Mouse (Mus musculus): Measurements from ENCODE around the gene Olfr869.

The Olfr869 gene

GRCm38 (mm10) chr9:20128709-20129108 is at the start of gene Olfr869:
Olfr869 (plus strand) TSS chr9:20129009.
- CTCF ChIA-PET: no interaction called here
- POLR2A ChIA-PET: no interaction called here

DNA sequence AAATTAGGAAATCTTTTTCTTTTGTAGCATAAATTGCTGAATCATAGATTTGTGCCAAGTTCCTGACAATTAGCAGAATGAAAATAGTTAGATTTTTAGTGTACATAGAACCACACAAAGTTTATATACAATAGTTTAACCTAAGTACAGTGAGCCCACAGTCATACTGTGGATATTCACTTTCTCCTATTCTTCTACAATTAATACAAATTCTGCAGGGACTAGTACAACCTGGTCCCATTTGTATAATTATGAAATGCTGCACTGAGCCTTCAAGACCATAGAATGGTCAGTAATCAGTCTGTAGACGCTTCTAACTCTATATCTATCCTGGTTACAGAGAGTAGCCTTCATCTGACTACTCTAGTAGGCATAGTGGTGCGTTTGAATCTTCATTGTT is 30.5 kb upstream of the Olfr869 start, which contains the start of gene Olfr868:
Gene Olfr868 (plus strand): TSS at position 301 of the 400 bp plus-strand sequence.
- ChIA-PET CTCF (no interaction called here), POLR2A (no interaction called here)

DNA sequence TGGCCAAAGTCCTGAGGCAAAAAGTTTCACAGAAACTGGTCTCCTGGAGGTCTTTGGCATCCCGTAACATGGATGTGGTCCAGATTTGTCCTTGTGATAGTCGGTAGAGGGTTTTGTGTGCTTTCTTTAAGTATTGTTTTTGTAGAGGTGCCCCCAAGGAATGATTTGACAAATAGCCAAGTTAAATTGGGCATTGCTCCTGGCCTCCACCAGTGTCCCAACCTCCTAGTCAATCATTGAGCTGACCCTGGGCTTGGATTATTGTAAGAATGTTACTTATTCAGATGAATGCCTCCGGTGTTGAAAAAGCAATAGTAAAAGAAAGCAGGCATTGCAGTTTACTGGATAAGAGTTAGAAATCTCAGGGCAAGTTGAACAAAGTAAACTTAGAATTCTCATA is 20.9 kb downstream of the Olfr869 start:
- POLR2A ChIA-PET: no interaction called here

GRCm38 (mm10) chr9:20173957-20174356 is 45.1 kb downstream of the Olfr869 start, which contains the start of gene Olfr870:
Olfr870 (minus strand) TSS chr9:20174057.
- ChIA-PET CTCF (no interaction called here), POLR2A (no interaction called here)

More for the DNA sequence above, 20.9 kb downstream of the Olfr869 start:
- CTCF ChIA-PET: no interaction called here

DNA sequence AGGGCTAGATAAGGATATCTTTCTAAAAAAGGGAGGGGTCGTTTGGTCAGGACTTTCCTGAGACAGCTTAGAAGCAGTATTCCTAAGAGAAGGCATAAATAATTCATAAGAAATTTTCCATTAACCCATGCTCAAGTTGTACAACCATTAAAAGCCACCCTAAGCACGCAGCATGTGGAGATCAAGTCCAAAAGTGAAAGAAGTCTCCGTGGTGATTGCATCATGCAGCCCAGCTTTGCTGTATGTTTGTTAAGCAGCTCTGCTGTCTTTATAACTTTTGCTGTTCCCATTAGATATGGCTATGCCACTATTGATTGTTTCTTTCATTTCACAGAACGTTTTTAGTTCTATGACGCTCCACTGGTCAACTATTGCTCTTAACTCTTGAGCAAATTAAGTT is 50.7 kb downstream of the Olfr869 start:
- ChIA-PET POLR2A (no interaction called here), CTCF (no interaction called here)

All from embryonic stem cell, embryonic (primary cell).